Mouse (Mus musculus) limb, embryonic 12.5 days (tissue): ENCODE measurements around the gene Cant1. TPM values are rescaled to one million over a fixed set of nuclear protein-coding genes. Genes with fewer than 3 reads are reported as not detected.

ENCODE experiments used
- ATAC-seq: fragments of 200-750 bp; cut with Nextera tagmentation; 2 replicates; pipeline ENCODE4 v1.8.0; 2017; ENCODE audit warnings: low read depth, moderate TSS enrichment; ENCODE audit not compliant: insufficient number of reproducible peaks, insufficient read depth, low FRiP score, low TSS enrichment
- H3K27ac ChIP-seq: fragments of 300-500 bp; sonication (generic); 2 replicates; pipeline ENCODE4 v1.5.1; 2016; ENCODE audit warnings: mild to moderate bottlenecking, moderate library complexity
- H3K27me3 ChIP-seq: fragments of 300-500 bp; sonication (generic); 2 replicates; pipeline ENCODE4 v1.6.1; 2016; ENCODE audit warnings: mild to moderate bottlenecking, moderate library complexity
- H3K36me3 ChIP-seq: fragments of 300-500 bp; sonication (generic); 2 replicates; pipeline ENCODE4 v1.6.1; 2016; ENCODE audit warnings: mild to moderate bottlenecking, moderate library complexity
- H3K4me1 ChIP-seq: fragments of 300-500 bp; sonication (generic); replicated peaks from 2 replicates; pipeline ENCODE4 v1.6.1; 2016
- H3K4me2 ChIP-seq: fragments of 300-500 bp; sonication (generic); 2 replicates; pipeline ENCODE4 v1.6.1; 2016; ENCODE audit warnings: mild to moderate bottlenecking, moderate library complexity
- H3K4me3 ChIP-seq: fragments of 300-500 bp; sonication (generic); replicated peaks from 2 replicates; pipeline ENCODE4 v1.5.1; 2016; ENCODE audit warnings: mild to moderate bottlenecking
- H3K9ac ChIP-seq: fragments of 300-500 bp; sonication (generic); replicated peaks from 2 replicates; pipeline ENCODE4 v1.6.1; 2016; ENCODE audit warnings: mild to moderate bottlenecking, moderate library complexity
- H3K9me3 ChIP-seq: fragments of 300-500 bp; sonication (generic); 2 replicates; pipeline ENCODE4 v1.6.1; 2016; ENCODE audit warnings: mild to moderate bottlenecking, moderate library complexity
- WGBS: fragments of 180-500 bp; shearing (Covaris S2); methylation state at CpG from one replicate; pipeline ENCODE4 v1.1.7; 2016; 5-methylcytosine and 5-hydroxymethylcytosine counted together
- polyA plus RNA-seq: library from polyadenylated mRNA; unstranded; fragments of >200 nt; fragmentation: Nextera tagmentation; extraction: Ambion mirVana; gene quantifications from 2 replicates; pipeline ENCODE4 v1.2.1, GENCODE M21; 2016

Cant1 gene
- 30.5 and 32.0 TPM in 2 replicates for polyA plus RNA-seq

DNA sequence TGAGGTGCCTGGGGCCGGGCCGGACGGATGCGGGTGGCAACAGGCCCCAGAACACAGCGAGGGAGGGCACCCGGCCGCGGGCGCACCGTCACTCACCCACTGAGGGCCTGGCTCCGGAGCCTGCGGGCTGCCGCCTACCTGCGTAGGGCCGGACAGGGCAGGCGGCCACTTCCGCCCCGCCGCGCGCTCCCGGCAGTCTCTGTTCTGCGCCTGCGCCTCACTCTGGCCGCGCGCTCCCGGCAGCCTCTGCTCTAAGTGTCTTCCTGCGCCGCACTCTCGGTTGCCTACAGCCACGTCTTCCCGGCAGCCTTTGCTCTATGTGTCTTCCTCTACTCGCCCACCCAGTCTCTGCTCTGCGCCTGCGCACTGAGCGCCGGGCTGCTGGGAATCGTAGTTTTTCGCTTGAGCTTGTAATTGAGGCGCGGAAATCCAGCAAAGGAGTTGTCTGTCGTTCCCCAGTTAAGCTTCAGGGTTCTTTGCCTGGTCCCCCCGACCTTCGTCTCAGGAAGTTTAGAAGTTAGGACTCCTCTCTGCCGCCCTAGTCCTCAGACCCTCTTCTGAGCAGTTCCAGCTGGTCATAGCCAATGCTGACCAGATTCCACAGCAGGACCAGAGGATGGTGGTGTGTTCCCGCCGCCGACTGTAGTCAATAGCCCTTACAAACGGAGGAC is at the start of gene Cant1:
TSS of gene Cant1 (minus strand) at position 253 of the 671 bp plus-strand sequence.
- Histone ChIP-seq H3K9me3 (no peaks in the 10 kb centered on the region), H3K4me1 (peaks cover 26% of the 10 kb centered on the region), H3K9ac (peak within 1 kb of the TSS; percentile 92), H3K36me3 (peaks cover 31% of the 10 kb centered on the region), H3K27me3 (0 out of 2 replicates have a peak, but pooled peaks cover 5% of the 10 kb centered on the region), H3K4me2 (peak within 1 kb of the TSS; percentile 93), H3K27ac (peak within 1 kb of the TSS; percentile 64), H3K4me3 (peak within 1 kb of the TSS; percentile 88)
- WGBS, result 0% methylated on average over 50 of the region's 50 CpGs
- ATAC-seq, result peak; percentile 93

GRCm38 (mm10) chr11:118467441-118468035 is 48.7 kb upstream of the Cant1 start:
- Histone ChIP-seq H3K9ac (no peak overlapping the region), H3K9me3 (no peaks in the 10 kb centered on the region), H3K27me3 (no peaks in the 10 kb centered on the region), H3K4me3 (no peak overlapping the region), H3K36me3 (no peaks in the 10 kb centered on the region), H3K4me1 (peaks cover 14% of the 10 kb centered on the region), H3K27ac (no peak overlapping the region), H3K4me2 (no peak overlapping the region)
- ATAC-seq, result no peak
- 70% methylated on average over 11 of the region's 11 CpGs for WGBS

DNA sequence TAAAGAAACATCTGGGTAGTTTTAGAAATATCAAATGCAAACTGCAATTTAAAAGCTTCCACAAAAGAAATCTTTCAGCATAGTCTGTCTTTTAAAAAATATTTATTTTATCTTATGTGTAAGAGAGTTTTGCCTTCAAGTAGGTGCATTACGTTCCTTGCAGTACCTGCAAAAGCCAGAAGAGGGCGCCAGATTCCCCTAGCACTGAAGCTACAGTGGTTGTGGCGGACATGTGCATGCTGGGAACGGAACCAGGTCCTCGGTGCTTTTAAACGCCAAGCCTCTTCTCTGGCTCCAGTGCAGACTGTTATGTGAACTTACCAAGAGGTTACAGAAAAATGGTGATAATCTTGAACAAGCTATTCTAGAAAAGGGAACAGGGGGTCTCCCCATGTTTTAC is 41.4 kb upstream of the Cant1 start:
- Histone ChIP-seq H3K27me3 (no peaks in the 10 kb centered on the region), H3K27ac (no peak overlapping the region), H3K4me2 (no peak overlapping the region), H3K9me3 (no peaks in the 10 kb centered on the region), H3K4me3 (no peak overlapping the region), H3K9ac (no peak overlapping the region), H3K4me1 (peaks cover 11% of the 10 kb centered on the region), H3K36me3 (no peaks in the 10 kb centered on the region)
- 68% methylated on average over 6 of the region's 6 CpGs for WGBS
- ATAC-seq, result no peak

- Histone ChIP-seq H3K27me3 (no peaks in the 10 kb centered on the region), H3K4me3 (no peak overlapping the region), H3K27ac (no peak overlapping the region), H3K4me1 (peaks cover 11% of the 10 kb centered on the region), H3K36me3 (no peaks in the 10 kb centered on the region), H3K4me2 (peak overlapping the region; percentile 19; the same call in 1 of the 2 replicates), H3K9ac (0 out of 2 replicates have a peak overlapping the region, but pooled peaks have one; percentile 23), H3K9me3 (no peaks in the 10 kb centered on the region)
- WGBS, result 80% methylated on average over 4 of the region's 4 CpGs
- no peak for ATAC-seq
Measured at GRCm38 (mm10) chr11:118459536-118459935, 40.6 kb upstream of the Cant1 start.

DNA sequence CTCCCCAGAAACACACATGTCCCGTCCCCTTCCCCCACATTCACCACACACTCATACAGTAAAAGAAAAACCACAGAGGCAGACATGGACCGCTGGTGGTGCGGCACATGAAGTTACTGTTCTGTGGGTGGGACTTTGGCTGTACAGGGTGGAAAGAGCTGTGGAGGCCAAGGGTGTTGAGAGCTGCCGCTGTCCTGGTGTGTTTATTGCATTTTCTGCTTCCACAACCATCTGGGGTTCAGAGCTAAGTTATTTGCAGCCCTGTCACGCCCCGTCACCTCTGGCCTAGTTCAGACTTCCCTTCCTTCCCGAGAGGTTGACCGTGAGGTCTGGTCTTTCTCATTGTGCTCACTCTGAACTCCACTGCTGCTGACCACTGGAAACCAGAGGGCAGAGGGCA is 40.2 kb upstream of the Cant1 start:
- H3K36me3 ChIP-seq, result no peaks in the 10 kb centered on the region
- WGBS, result 16% methylated on average over 8 of the region's 8 CpGs
- H3K27ac ChIP-seq, result no peak overlapping the region
- H3K4me1 ChIP-seq, result peaks cover 11% of the 10 kb centered on the region
- no peak overlapping the region for H3K4me3 ChIP-seq
- 0 out of 2 replicates have a peak overlapping the region, but pooled peaks have one; percentile 23 for H3K9ac ChIP-seq
- H3K27me3 ChIP-seq, result no peaks in the 10 kb centered on the region
- H3K9me3 ChIP-seq, result no peaks in the 10 kb centered on the region
- H3K4me2 ChIP-seq, result peak overlapping the region; percentile 19; the same call in 1 of the 2 replicates
- no peak for ATAC-seq

DNA sequence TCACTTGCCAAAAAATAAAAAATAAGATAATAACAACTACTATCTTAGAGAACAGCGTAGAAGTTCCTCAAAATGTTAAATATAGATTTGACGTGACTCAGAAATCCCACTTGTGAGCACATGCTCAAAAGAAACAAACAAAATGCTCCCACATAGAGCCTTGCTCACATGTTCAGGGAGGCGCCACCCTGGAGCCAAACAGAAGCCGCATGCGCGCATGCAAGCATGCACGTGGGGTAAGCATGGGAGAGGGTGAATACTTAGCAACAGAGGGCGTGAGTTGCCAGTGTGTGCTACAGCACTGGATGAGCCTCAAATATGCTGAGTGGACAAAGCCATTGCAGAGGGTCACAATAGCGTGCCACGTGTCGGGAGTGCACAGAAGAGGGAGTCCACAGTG is 38.1 kb upstream of the Cant1 start:
- ATAC-seq, result no peak
- peaks cover 11% of the 10 kb centered on the region for H3K4me1 ChIP-seq
- H3K4me2 ChIP-seq, result no peak overlapping the region
- WGBS, result 85% methylated on average over 11 of the region's 11 CpGs
- H3K9ac ChIP-seq, result no peak overlapping the region
- no peak overlapping the region for H3K27ac ChIP-seq
- H3K27me3 ChIP-seq, result no peaks in the 10 kb centered on the region
- no peak overlapping the region for H3K4me3 ChIP-seq
- H3K9me3 ChIP-seq, result no peaks in the 10 kb centered on the region
- no peaks in the 10 kb centered on the region for H3K36me3 ChIP-seq

DNA sequence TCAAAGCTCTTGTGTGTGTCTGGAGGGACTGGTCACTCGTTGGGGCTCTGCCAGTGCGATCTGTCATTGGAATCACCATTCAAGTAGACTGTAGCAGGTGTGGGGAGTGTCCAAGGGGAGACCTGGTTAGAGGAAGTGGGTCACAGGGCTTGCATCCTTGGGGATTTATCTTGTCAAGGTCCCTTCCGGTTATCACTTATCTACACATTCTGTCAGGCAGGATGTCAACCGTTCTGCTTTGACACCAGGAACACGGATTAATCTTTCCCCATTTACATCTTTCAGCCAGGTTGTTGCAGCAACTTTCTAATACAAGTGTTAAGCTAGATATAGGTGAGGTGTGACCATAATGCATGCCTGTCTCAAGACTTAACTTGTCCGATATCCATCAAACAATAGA is 36.9 kb upstream of the Cant1 start:
- Histone ChIP-seq H3K4me3 (no peak overlapping the region), H3K36me3 (no peaks in the 10 kb centered on the region), H3K4me1 (peaks cover 11% of the 10 kb centered on the region), H3K27me3 (no peaks in the 10 kb centered on the region), H3K9ac (no peak overlapping the region), H3K4me2 (no peak overlapping the region), H3K27ac (no peak overlapping the region), H3K9me3 (no peaks in the 10 kb centered on the region)
- WGBS, result 86% methylated on average over 6 of the region's 6 CpGs
- no peak for ATAC-seq

GRCm38 (mm10) chr11:118453886-118454671 is 35.2 kb upstream of the Cant1 start:
- Histone ChIP-seq H3K27ac (no peak overlapping the region), H3K4me3 (no peak overlapping the region), H3K4me1 (peaks cover 5% of the 10 kb centered on the region), H3K4me2 (no peak overlapping the region), H3K36me3 (no peaks in the 10 kb centered on the region), H3K9ac (no peak overlapping the region), H3K9me3 (no peaks in the 10 kb centered on the region), H3K27me3 (no peaks in the 10 kb centered on the region)
- no peak for ATAC-seq
- WGBS, result 69% methylated on average over 11 of the region's 11 CpGs

DNA sequence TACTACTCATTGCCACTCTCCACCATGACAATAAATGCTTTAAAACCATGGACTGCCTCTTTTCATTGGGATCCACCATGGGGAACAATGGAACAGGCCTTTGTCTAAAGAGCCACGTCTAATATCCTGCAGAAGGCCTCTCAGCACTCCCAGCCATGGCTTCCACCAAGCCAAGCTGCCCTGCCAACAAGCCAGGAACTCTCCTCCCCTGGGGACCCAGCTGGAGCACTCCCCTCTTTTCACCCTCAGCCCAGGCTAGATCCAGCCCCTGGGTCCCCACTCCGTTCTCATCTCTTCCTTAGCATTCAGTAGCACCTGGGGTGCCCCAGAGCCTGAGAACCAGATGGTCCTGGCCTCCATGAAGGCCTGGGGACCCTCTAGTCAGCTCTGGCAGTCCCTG is 34.1 kb upstream of the Cant1 start:
- Histone ChIP-seq H3K27me3 (no peaks in the 10 kb centered on the region), H3K9me3 (no peaks in the 10 kb centered on the region), H3K36me3 (no peaks in the 10 kb centered on the region), H3K4me3 (no peak overlapping the region), H3K27ac (no peak overlapping the region), H3K4me1 (no peaks in the 10 kb centered on the region), H3K9ac (no peak overlapping the region), H3K4me2 (no peak overlapping the region)
- WGBS, result 84% methylated on average over 2 of the region's 2 CpGs
- no peak for ATAC-seq

GRCm38 (mm10) chr11:118451211-118451610 is 32.3 kb upstream of the Cant1 start:
- no peak overlapping the region for H3K4me3 ChIP-seq
- 84% methylated on average over 6 of the region's 6 CpGs for WGBS
- no peak overlapping the region for H3K4me2 ChIP-seq
- no peaks in the 10 kb centered on the region for H3K9me3 ChIP-seq
- H3K27me3 ChIP-seq, result no peaks in the 10 kb centered on the region
- no peak overlapping the region for H3K9ac ChIP-seq
- no peaks in the 10 kb centered on the region for H3K36me3 ChIP-seq
- H3K4me1 ChIP-seq, result peaks cover 6% of the 10 kb centered on the region
- H3K27ac ChIP-seq, result no peak overlapping the region
- no peak for ATAC-seq

DNA sequence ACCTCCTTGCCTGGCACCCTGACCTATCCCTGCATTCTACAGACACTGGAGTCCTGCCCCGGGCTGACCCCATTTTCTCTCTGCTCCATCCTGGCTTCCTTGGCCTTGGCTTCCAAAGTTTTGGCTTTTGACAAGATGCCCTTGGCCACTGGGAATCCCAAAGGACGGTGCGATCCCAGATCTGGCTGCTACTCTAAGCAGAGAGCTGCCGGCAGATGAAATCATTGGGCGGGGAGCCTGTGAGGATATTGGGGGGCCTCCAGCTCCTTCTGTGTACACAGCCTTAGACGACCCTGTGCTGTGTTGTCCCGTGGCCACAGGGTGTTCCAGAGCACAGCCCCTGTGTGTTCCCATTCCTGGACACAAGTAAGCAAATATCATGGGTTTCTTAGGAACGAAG is 29.5 kb upstream of the Cant1 start:
- no peak overlapping the region for H3K4me2 ChIP-seq
- no peak for ATAC-seq
- H3K27me3 ChIP-seq, result peaks cover 13% of the 10 kb centered on the region; the same call in 1 of the 2 replicates
- no peak overlapping the region for H3K9ac ChIP-seq
- no peak overlapping the region for H3K27ac ChIP-seq
- H3K9me3 ChIP-seq, result no peaks in the 10 kb centered on the region
- H3K4me3 ChIP-seq, result no peak overlapping the region
- H3K36me3 ChIP-seq, result no peaks in the 10 kb centered on the region
- H3K4me1 ChIP-seq, result peaks cover 6% of the 10 kb centered on the region
- WGBS, result 88% methylated on average over 8 of the region's 8 CpGs
